Mouse (Mus musculus) erythroblast, adult 5-6 weeks (primary cell): Measurements from ENCODE around the gene Kctd2. TPM values are rescaled to one million over a fixed set of nuclear protein-coding genes. Genes with fewer than 3 reads are reported as not detected.
"Not testable (repeated sequence)": the region's sequence is repeated elsewhere in the genome, so short reads cannot be mapped to it uniquely, and the experiment has no call there.

Experiments used
- ATAC-seq: replicated peaks from 2 replicates; pipeline ENCODE4 v1.8.0; 2016; ENCODE audit warnings: moderate number of reproducible peaks, mild to moderate bottlenecking, moderate TSS enrichment, inconsistent platforms; ENCODE audit not compliant: poor library complexity, low FRiP score, severe bottlenecking
- total RNA-seq, 2 experiments: library from RNA; stranded (forward) in 1 of 2; stranded (reverse) in 1 of 2; fragments of 150-400 nt in 1 of 2; fragments of 200-764, 138-1000 nt in 1 of 2; gene quantifications; 2 replicates each; pipeline versions ENCODE4 v1.2.3 to v1.2.4; 2015 to 2017; ENCODE audit warnings: low replicate concordance in 2 of 2

Gene Kctd2
- total RNA-seq, 2 experiments from 2014 or later: 2.1 to 8.3 TPM

- ATAC-seq: no peak
These were observed 43.5 kb downstream of the Kctd2 start for GRCm38 (mm10) chr11:115463397-115463796.

- ATAC-seq: no peak
These were observed 44.9 kb downstream of the Kctd2 start for GRCm38 (mm10) chr11:115464851-115465250.

GRCm38 (mm10) chr11:115467217-115467618 is 47.3 kb downstream of the Kctd2 start:
- ATAC-seq: 0 out of 2 replicates have a peak, but pooled peaks have one; percentile 3

GRCm38 (mm10) chr11:115472183-115472582 is 52.3 kb downstream of the Kctd2 start:
- no peak for ATAC-seq

- ATAC-seq: peak; percentile 80
These were observed 53.8 kb downstream of the Kctd2 start for GRCm38 (mm10) chr11:115473626-115474275.

GRCm38 (mm10) chr11:115475025-115475757 is 55.3 kb downstream of the Kctd2 start, which contains the start of gene Armc7:
Gene Armc7 (plus strand): TSS chr11:115475667.
- peak; percentile 88 for ATAC-seq

GRCm38 (mm10) chr11:115475758-115476237 is 55.9 kb downstream of the Kctd2 start:
- peak; percentile 33 for ATAC-seq

- not testable (repeated sequence) for ATAC-seq
These were observed 56.7 kb downstream of the Kctd2 start for GRCm38 (mm10) chr11:115476630-115477029.

GRCm38 (mm10) chr11:115477388-115477787 is 57.5 kb downstream of the Kctd2 start:
- ATAC-seq: not testable (repeated sequence)

- ATAC-seq: no peak
These were observed 58.5 kb downstream of the Kctd2 start for GRCm38 (mm10) chr11:115478296-115478938.

Other genes with a start within 250 kb of the Kctd2 start
- gene Tmem104, start 232.6 kb upstream of the Kctd2 start, total RNA-seq (2015; ENCODE audit: low replicate concordance): 4.6 and 5.2 TPM in 2 replicates
- gene Tmem104, start 232.6 kb upstream of the Kctd2 start, total RNA-seq (2017; ENCODE audit: low replicate concordance): 0.85 and 1.5 TPM in 2 replicates
- 3.1 and 8.8 TPM in 2 replicates for gene Nat9, start 232.3 kb upstream of the Kctd2 start, total RNA-seq (2015; ENCODE audit: low replicate concordance)
- 8.8 and 10.5 TPM in 2 replicates for gene Nat9, start 232.3 kb upstream of the Kctd2 start, total RNA-seq (2017; ENCODE audit: low replicate concordance)
- not detected in 2 replicates for gene Grin2c, start 152.9 kb upstream of the Kctd2 start, total RNA-seq (2015; ENCODE audit: low replicate concordance)
- not detected in 2 replicates for gene Grin2c, start 152.9 kb upstream of the Kctd2 start, total RNA-seq (2017; ENCODE audit: low replicate concordance)
- gene Fdxr, start 143.1 kb upstream of the Kctd2 start, total RNA-seq (2015; ENCODE audit: low replicate concordance): 4.2 TPM in 1 of 2 replicates, not detected in the other
- gene Fdxr, start 143.1 kb upstream of the Kctd2 start, total RNA-seq (2017; ENCODE audit: low replicate concordance): 2.9 TPM in 1 of 2 replicates, not detected in the other
- 0.21 TPM in 1 of 2 replicates, not detected in the other for gene Fads6, start 122.5 kb upstream of the Kctd2 start, total RNA-seq (2015; ENCODE audit: low replicate concordance)
- gene Fads6, start 122.5 kb upstream of the Kctd2 start, total RNA-seq (2017; ENCODE audit: low replicate concordance): 0.26 and 0.84 TPM in 2 replicates
- not detected in 2 replicates for gene Otop2, start 113.0 kb upstream of the Kctd2 start, total RNA-seq (2015; ENCODE audit: low replicate concordance)
- gene Otop2, start 113.0 kb upstream of the Kctd2 start, total RNA-seq (2017; ENCODE audit: low replicate concordance): not detected in 2 replicates
- not detected in 2 replicates for gene Ush1g, start 98.1 kb upstream of the Kctd2 start, total RNA-seq (2015; ENCODE audit: low replicate concordance)
- gene Ush1g, start 98.1 kb upstream of the Kctd2 start, total RNA-seq (2017; ENCODE audit: low replicate concordance): not detected in 2 replicates
- not detected in 2 replicates for gene Otop3, start 85.4 kb upstream of the Kctd2 start, total RNA-seq (2015; ENCODE audit: low replicate concordance)
- gene Otop3, start 85.4 kb upstream of the Kctd2 start, total RNA-seq (2017; ENCODE audit: low replicate concordance): not detected in 2 replicates
- gene Hid1, start 52.4 kb upstream of the Kctd2 start, total RNA-seq (2015; ENCODE audit: low replicate concordance): 1.2 and 5.2 TPM in 2 replicates
- gene Hid1, start 52.4 kb upstream of the Kctd2 start, total RNA-seq (2017; ENCODE audit: low replicate concordance): 0.26 TPM in 1 of 2 replicates, not detected in the other
- not detected in 2 replicates for gene Cdr2l, start 38.2 kb upstream of the Kctd2 start, total RNA-seq (2015; ENCODE audit: low replicate concordance)
- gene Cdr2l, start 38.2 kb upstream of the Kctd2 start, total RNA-seq (2017; ENCODE audit: low replicate concordance): not detected in 2 replicates
- 19.2 and 34.4 TPM in 2 replicates for gene Mrpl58, start 16.4 kb upstream of the Kctd2 start, total RNA-seq (2015; ENCODE audit: low replicate concordance)
- gene Mrpl58, start 16.4 kb upstream of the Kctd2 start, total RNA-seq (2017; ENCODE audit: low replicate concordance): 18.0 and 23.0 TPM in 2 replicates
- 282 and 306 TPM in 2 replicates for gene Atp5h, start 166 bp upstream of the Kctd2 start, total RNA-seq (2015; ENCODE audit: low replicate concordance)
- gene Atp5h, start 166 bp upstream of the Kctd2 start, total RNA-seq (2017; ENCODE audit: low replicate concordance): 240 and 279 TPM in 2 replicates
- gene Trim80, start 20.4 kb downstream of the Kctd2 start, total RNA-seq (2015; ENCODE audit: low replicate concordance): not detected in 2 replicates
- not detected in 2 replicates for gene Trim80, start 20.4 kb downstream of the Kctd2 start, total RNA-seq (2017; ENCODE audit: low replicate concordance)
- not detected in 2 replicates for gene Slc16a5, start 42.3 kb downstream of the Kctd2 start, total RNA-seq (2015; ENCODE audit: low replicate concordance)
- gene Slc16a5, start 42.3 kb downstream of the Kctd2 start, total RNA-seq (2017; ENCODE audit: low replicate concordance): not detected in 2 replicates
- 2.5 and 3.8 TPM in 2 replicates for gene Armc7, start 55.5 kb downstream of the Kctd2 start, total RNA-seq (2015; ENCODE audit: low replicate concordance)
- 1.5 and 5.5 TPM in 2 replicates for gene Armc7, start 55.5 kb downstream of the Kctd2 start, total RNA-seq (2017; ENCODE audit: low replicate concordance)
- 32.8 and 52.3 TPM in 2 replicates for gene Nt5c, start 71.7 kb downstream of the Kctd2 start, total RNA-seq (2015; ENCODE audit: low replicate concordance)
- 14.1 and 16.0 TPM in 2 replicates for gene Nt5c, start 71.7 kb downstream of the Kctd2 start, total RNA-seq (2017; ENCODE audit: low replicate concordance)
- 105 and 112 TPM in 2 replicates for gene Jpt1, start 94.3 kb downstream of the Kctd2 start, total RNA-seq (2015; ENCODE audit: low replicate concordance)
- 114 and 134 TPM in 2 replicates for gene Jpt1, start 94.3 kb downstream of the Kctd2 start, total RNA-seq (2017; ENCODE audit: low replicate concordance)
- 126 and 222 TPM in 2 replicates for gene Sumo2, start 116.1 kb downstream of the Kctd2 start, total RNA-seq (2015; ENCODE audit: low replicate concordance)
- gene Sumo2, start 116.1 kb downstream of the Kctd2 start, total RNA-seq (2017; ENCODE audit: low replicate concordance): 154 and 170 TPM in 2 replicates
- gene Nup85, start 144.3 kb downstream of the Kctd2 start, total RNA-seq (2015; ENCODE audit: low replicate concordance): 39.3 and 72.1 TPM in 2 replicates
- 52.1 and 69.3 TPM in 2 replicates for gene Nup85, start 144.3 kb downstream of the Kctd2 start, total RNA-seq (2017; ENCODE audit: low replicate concordance)
- 4.8 and 14.2 TPM in 2 replicates for gene Mrps7, start 183.8 kb downstream of the Kctd2 start, total RNA-seq (2015; ENCODE audit: low replicate concordance)
- gene Mrps7, start 183.8 kb downstream of the Kctd2 start, total RNA-seq (2017; ENCODE audit: low replicate concordance): 6.4 and 13.0 TPM in 2 replicates
- gene Gga3, start 183.9 kb downstream of the Kctd2 start, total RNA-seq (2015; ENCODE audit: low replicate concordance): 7.9 and 12.3 TPM in 2 replicates
- 12.8 and 18.4 TPM in 2 replicates for gene Gga3, start 183.9 kb downstream of the Kctd2 start, total RNA-seq (2017; ENCODE audit: low replicate concordance)
- gene Mif4gd, start 192.8 kb downstream of the Kctd2 start, total RNA-seq (2015; ENCODE audit: low replicate concordance): 13.0 and 26.1 TPM in 2 replicates
- gene Mif4gd, start 192.8 kb downstream of the Kctd2 start, total RNA-seq (2017; ENCODE audit: low replicate concordance): 10.3 and 11.9 TPM in 2 replicates
- 1.7 and 5.0 TPM in 2 replicates for gene Slc25a19, start 208.2 kb downstream of the Kctd2 start, total RNA-seq (2015; ENCODE audit: low replicate concordance)
- 7.4 and 22.4 TPM in 2 replicates for gene Slc25a19, start 208.2 kb downstream of the Kctd2 start, total RNA-seq (2017; ENCODE audit: low replicate concordance)